Mouse (Mus musculus) liver, embryonic 14.5 days (tissue): ENCODE data around the gene Ethe1.

Experiments used
- CTCF ChIP-seq: IDR thresholded peaks from 2 replicates; pipeline ENCODE4 v1.5.1; 2016; ENCODE audit warnings: antibody characterized with exemption, low read depth, control low read depth
- EP300 ChIP-seq: IDR thresholded peaks from 2 replicates; pipeline ENCODE4 v1.6.1; 2016; ENCODE audit warnings: antibody characterized with exemption, low read depth

DNA sequence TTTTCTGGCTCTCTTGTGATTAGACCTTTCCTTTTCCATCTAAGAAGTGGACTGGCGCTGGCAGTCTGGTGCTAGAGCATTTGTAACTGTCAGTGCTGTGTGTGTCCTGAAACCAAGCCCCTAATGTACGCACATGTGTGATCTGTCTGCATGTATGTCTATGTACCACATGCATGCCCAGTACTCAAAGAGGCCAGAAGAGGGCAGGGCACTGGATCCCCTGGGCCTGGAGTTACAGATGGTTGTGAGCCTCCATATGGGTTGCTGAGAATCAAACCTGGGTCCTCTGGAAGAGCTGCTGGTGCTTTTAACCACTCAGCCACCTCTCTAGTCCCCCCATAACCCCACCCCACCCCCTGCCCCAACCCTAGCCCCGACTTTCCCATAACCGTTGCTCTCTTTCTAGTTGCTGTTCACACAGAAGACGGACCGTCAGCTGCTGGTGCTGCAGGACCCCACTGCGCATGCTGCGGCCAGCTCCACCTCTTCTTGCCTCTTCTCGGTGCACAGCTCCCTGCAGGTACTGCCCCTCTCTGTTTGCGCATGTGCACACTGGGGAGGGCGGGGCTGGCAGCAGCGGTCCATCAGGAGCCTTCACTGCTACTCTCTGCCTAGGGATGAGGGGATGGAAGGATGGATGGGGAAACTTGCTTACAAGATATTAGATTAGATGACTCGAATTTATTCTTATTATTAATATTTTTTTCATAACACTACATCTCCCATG lies 32.5 kb downstream of the Ethe1 start:
- TF ChIP-seq CTCF (peak; percentile 31), EP300 (no peak)
